Mouse (Mus musculus): ENCODE data around the gene Cox6b2. TPM values are rescaled to one million over a fixed set of nuclear protein-coding genes. Genes with fewer than 3 reads are reported as not detected.
A peak's percentile ranks its signal among the peaks of the same experiment; 100 is the strongest.

Cox6b2 gene
- polyA plus RNA-seq, 1 experiment from 2014 or later: 84.0 TPM

DNA sequence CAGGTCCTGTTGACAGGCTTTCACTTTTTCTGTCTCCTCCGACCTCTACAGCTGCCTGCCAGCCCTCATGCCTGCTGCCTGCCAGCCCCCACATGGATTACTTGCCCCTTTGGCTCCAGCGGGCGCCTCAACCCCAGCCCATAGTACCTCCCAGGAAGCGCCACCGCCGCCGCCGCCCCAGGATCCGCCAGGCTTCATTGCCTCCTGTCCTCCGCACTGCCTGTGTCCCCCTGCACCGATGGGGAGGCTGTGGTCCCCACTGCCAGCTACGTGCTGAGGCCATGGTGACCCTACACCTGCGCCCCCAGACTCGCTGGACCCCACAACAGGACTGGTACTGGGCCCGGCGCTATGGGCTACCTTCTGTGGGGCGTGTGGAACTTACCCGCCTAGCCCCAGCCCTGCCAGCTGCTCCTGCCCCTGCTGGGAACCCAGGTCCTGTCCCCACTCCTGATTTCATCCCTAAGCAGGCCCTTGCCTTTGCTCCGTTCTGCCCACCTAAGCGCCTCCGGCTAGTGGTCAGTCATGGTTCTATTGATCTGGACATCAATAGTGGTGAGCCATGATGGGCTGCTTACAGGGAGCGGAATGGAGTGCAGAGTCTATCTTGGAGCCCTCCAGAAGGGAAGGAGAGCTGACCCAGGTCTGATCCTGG is 6.4 kb downstream of the Cox6b2 start:
- TF ChIP-seq CTCF (IDR thresholded peaks at IDR 0.05; ENCODE audit: low read depth): no peak
- WGBS: 85% methylated on average over 22 of the region's 22 CpGs
- Histone ChIP-seq H3K9ac (ENCODE audit: low read depth, low read length) (no peak overlapping the region), H3K4me1 (replicated peaks; ENCODE audit: insufficient read depth, low read length) (peaks cover 13% of the 10 kb centered on the region), H3K27me3 (ENCODE audit: insufficient read depth, low read length) (no peaks in the 10 kb centered on the region), H3K9me3 (replicated peaks; ENCODE audit: low read length) (no peaks in the 10 kb centered on the region), H3K4me2 (ENCODE audit: low read length) (no peak overlapping the region), H3K36me3 (ENCODE audit: insufficient read depth, low read length) (peaks cover 7% of the 10 kb centered on the region), H3K27ac (no peak overlapping the region), H3K4me3 (replicated peaks; ENCODE audit: low read depth, low read length) (no peak overlapping the region)
- DNase-seq (ENCODE audit: low spot score) (no peak), ATAC-seq (replicated peaks; ENCODE audit: low FRiP score, low read depth) (no peak)

DNA sequence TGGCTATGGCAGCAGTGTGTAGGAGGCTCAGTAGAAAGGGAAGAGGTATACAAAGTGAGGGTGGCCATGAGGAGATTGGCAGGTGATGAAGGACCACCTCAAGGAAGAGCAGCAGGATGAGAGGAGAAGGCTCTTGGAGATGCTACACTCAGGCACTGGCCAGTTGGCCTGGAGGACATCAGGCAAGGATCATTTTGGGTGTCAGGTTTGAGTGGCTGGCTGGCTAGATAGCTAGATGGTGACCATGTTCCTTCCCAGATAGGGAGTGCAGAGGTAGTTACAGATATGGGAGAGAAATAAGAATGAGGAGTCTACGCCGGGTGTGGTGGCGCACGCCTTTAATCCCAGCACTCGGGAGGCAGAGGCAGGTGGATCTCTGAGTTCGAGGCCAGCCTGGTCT is 8.0 kb downstream of the Cox6b2 start:
- H3K4me3 ChIP-seq (replicated peaks; ENCODE audit: low read depth, low read length): no peak overlapping the region
- H3K36me3 ChIP-seq (ENCODE audit: insufficient read depth, low read length): peaks cover 7% of the 10 kb centered on the region
- H3K4me2 ChIP-seq (ENCODE audit: low read length): no peak overlapping the region
- H3K9ac ChIP-seq (ENCODE audit: low read depth, low read length): no peak overlapping the region
- TF ChIP-seq CTCF (IDR thresholded peaks at IDR 0.05; ENCODE audit: low read depth): no peak
- no peaks in the 10 kb centered on the region for H3K9me3 ChIP-seq (replicated peaks; ENCODE audit: low read length)
- ATAC-seq (replicated peaks; ENCODE audit: low FRiP score, low read depth) (no peak), DNase-seq (ENCODE audit: low spot score) (no peak)
- 96% methylated on average over 6 of the region's 6 CpGs for WGBS
- H3K27ac ChIP-seq: no peak overlapping the region
- peaks cover 15% of the 10 kb centered on the region for H3K4me1 ChIP-seq (replicated peaks; ENCODE audit: insufficient read depth, low read length)
- no peaks in the 10 kb centered on the region for H3K27me3 ChIP-seq (ENCODE audit: insufficient read depth, low read length)

DNA sequence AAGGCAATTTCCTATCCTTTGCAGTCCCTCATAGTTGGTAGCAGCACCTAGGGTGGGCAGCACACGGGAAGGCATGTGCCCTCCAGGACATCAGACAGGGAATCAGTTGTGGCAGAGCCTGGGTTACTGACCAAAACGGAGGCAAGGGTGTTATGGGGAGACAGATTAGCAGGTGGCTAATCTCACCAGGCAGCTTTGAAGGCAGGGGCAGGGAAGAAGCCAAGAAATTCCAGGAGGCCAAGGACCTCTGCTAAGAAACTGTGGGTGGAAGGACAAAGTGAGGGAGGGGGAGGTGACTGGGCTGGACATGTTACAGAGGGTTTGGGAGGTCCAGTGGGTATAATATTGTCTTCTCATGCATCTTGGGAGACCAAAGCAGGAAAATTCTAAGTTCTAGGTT is 9.5 kb downstream of the Cox6b2 start:
- ATAC-seq (replicated peaks; ENCODE audit: low FRiP score, low read depth) (no peak), DNase-seq (ENCODE audit: low spot score) (peak; percentile 53)
- no peaks in the 10 kb centered on the region for H3K27me3 ChIP-seq (ENCODE audit: insufficient read depth, low read length)
- peaks cover 7% of the 10 kb centered on the region for H3K36me3 ChIP-seq (ENCODE audit: insufficient read depth, low read length)
- no peak overlapping the region for H3K9ac ChIP-seq (ENCODE audit: low read depth, low read length)
- TF ChIP-seq CTCF (IDR thresholded peaks at IDR 0.05; ENCODE audit: low read depth): no peak
- H3K4me1 ChIP-seq (replicated peaks; ENCODE audit: insufficient read depth, low read length): peaks cover 15% of the 10 kb centered on the region
- H3K9me3 ChIP-seq (replicated peaks; ENCODE audit: low read length): no peaks in the 10 kb centered on the region
- H3K27ac ChIP-seq: no peak overlapping the region
- WGBS: 60% methylated on average over 2 of the region's 2 CpGs
- H3K4me2 ChIP-seq (ENCODE audit: low read length): no peak overlapping the region
- H3K4me3 ChIP-seq (replicated peaks; ENCODE audit: low read depth, low read length): no peak overlapping the region

DNA sequence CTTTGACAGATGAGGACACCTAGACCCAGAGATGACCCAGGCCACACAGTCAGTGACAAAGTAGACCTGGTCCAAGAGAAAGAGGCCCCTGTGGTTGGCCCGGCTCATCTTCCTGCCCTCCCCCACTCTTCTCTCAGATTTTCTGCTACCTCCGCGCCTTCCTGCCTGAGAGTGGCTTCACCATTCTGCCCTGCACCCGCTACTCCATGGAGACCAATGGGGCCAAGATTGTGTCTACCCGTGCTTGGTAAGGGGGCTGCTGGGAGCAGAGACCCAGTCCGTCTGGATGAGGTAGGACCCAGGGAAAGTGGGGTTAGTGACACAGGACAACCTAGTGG is 10.4 kb downstream of the Cox6b2 start:
- DNase-seq (ENCODE audit: low spot score) (no peak), ATAC-seq (replicated peaks; ENCODE audit: low FRiP score, low read depth) (no peak)
- Histone ChIP-seq H3K4me3 (replicated peaks; ENCODE audit: low read depth, low read length) (no peak overlapping the region), H3K4me1 (replicated peaks; ENCODE audit: insufficient read depth, low read length) (peaks cover 15% of the 10 kb centered on the region), H3K27ac (no peak overlapping the region), H3K4me2 (ENCODE audit: low read length) (0 out of 2 replicates have a peak overlapping the region, but pooled peaks have one; percentile 73), H3K9me3 (replicated peaks; ENCODE audit: low read length) (no peaks in the 10 kb centered on the region), H3K27me3 (ENCODE audit: insufficient read depth, low read length) (no peaks in the 10 kb centered on the region), H3K9ac (ENCODE audit: low read depth, low read length) (no peak overlapping the region), H3K36me3 (ENCODE audit: insufficient read depth, low read length) (peaks cover 7% of the 10 kb centered on the region)
- WGBS: 88% methylated on average over 6 of the region's 6 CpGs
- TF ChIP-seq CTCF (IDR thresholded peaks at IDR 0.05; ENCODE audit: low read depth): no peak

DNA sequence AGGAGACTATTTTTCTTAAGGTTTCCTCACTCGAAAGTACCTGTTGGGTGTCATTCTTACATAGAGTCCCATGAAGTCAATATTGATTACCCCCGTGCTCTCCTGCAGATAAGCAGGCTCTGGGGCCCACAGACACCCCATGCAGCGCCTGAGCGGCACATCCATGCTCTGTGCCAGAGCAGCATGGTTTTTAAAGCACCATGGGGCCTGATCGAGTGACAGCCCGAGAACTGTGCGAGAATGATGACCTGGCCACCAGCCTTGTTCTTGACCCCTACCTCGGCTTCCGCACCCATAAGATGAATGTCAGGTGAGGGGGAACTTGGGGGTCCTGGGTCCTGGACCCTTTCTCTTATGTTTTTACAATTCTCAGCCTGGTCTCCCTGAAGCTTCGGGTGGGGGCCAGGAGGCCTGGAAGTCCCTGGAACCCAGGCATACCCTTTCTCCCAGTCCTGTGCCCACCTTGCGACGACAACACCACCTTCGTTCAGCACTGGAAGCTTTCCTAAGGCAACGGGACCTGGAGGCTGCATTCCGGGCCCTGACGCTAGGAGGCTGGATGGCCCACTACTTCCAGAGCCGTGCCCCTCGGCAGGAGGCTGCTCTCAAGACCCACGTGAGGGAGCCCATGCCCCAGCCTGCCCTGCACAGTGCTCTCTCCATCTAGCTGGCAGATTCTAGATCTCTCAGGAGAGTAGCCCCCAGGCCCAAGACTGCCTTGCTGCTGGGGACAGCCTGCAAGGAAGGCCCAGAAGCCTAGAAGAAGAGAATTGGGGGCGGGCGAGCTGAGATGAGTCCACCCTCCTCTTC is 11.0 kb downstream of the Cox6b2 start:
- Histone ChIP-seq H3K27me3 (ENCODE audit: insufficient read depth, low read length) (no peaks in the 10 kb centered on the region), H3K27ac (peak overlapping the region; percentile 85), H3K9me3 (replicated peaks; ENCODE audit: low read length) (no peaks in the 10 kb centered on the region), H3K9ac (ENCODE audit: low read depth, low read length) (peak overlapping the region; percentile 67), H3K36me3 (ENCODE audit: insufficient read depth, low read length) (peaks cover 7% of the 10 kb centered on the region), H3K4me3 (replicated peaks; ENCODE audit: low read depth, low read length) (peak overlapping the region; percentile 57; the same call in 1 of the 2 replicates), H3K4me2 (ENCODE audit: low read length) (peak overlapping the region; percentile 73), H3K4me1 (replicated peaks; ENCODE audit: insufficient read depth, low read length) (peaks cover 15% of the 10 kb centered on the region)
- DNase-seq (ENCODE audit: low spot score): no peak
- TF ChIP-seq CTCF (IDR thresholded peaks at IDR 0.05; ENCODE audit: low read depth): no peak
- ATAC-seq (replicated peaks; ENCODE audit: low FRiP score, low read depth): no peak
- WGBS: 82% methylated on average over 21 of the region's 21 CpGs

DNA sequence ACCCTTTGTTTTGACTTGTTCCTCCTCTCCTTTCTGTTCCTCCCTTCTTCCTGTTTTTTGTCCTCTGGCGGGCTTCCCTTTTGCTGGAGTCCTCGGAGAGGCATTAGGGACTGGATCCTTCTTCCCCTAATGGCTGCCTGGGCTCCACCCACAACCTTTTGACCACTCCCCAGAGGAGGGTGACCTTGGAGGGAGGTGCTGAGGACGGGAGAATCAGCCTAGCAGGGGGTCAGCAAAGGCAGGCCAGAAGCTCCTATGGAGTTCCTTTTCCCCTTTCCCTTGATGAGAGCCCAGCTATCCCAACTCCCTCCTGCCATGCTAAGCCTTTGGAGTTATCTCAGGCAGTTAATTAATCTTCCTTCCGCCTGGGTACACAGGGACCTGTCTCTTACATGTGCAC is 11.7 kb downstream of the Cox6b2 start:
- H3K4me3 ChIP-seq (replicated peaks; ENCODE audit: low read depth, low read length): peak overlapping the region; percentile 57
- H3K36me3 ChIP-seq (ENCODE audit: insufficient read depth, low read length): peaks cover 4% of the 10 kb centered on the region
- peak overlapping the region; percentile 73 for H3K4me2 ChIP-seq (ENCODE audit: low read length)
- no peaks in the 10 kb centered on the region for H3K27me3 ChIP-seq (ENCODE audit: insufficient read depth, low read length)
- H3K27ac ChIP-seq: peak overlapping the region; percentile 85
- H3K4me1 ChIP-seq (replicated peaks; ENCODE audit: insufficient read depth, low read length): peaks cover 15% of the 10 kb centered on the region
- ATAC-seq (replicated peaks; ENCODE audit: low FRiP score, low read depth): no peak
- DNase-seq (ENCODE audit: low spot score): peak; percentile 79
- no peaks in the 10 kb centered on the region for H3K9me3 ChIP-seq (replicated peaks; ENCODE audit: low read length)
- H3K9ac ChIP-seq (ENCODE audit: low read depth, low read length): peak overlapping the region; percentile 67
- WGBS: 4% methylated on average over 4 of the region's 4 CpGs
- TF ChIP-seq CTCF (IDR thresholded peaks at IDR 0.05; ENCODE audit: low read depth): no peak

Data from kidney, postnatal 0 days (tissue).